Mouse (Mus musculus) lung, postnatal 0 days (tissue): ENCODE data around the gene Inpp5a.

Experiments used
- CTCF ChIP-seq: IDR thresholded peaks from 2 replicates; pipeline ENCODE4 v1.5.1; 2016; ENCODE audit warnings: antibody characterized with exemption, mild to moderate bottlenecking
- EP300 ChIP-seq: IDR thresholded peaks from 2 replicates; pipeline ENCODE4 v1.6.1; 2016; ENCODE audit warnings: antibody characterized with exemption, mild to moderate bottlenecking, control low read depth

- TF ChIP-seq CTCF (no peak), EP300 (no peak)
Observed at GRCm38 (mm10) chr7:139556331-139556730, 167.4 kb downstream of the Inpp5a start.
